Comparison of ENCODE assay signal across 9 mouse cellular contexts in the genomic region with DNA sequence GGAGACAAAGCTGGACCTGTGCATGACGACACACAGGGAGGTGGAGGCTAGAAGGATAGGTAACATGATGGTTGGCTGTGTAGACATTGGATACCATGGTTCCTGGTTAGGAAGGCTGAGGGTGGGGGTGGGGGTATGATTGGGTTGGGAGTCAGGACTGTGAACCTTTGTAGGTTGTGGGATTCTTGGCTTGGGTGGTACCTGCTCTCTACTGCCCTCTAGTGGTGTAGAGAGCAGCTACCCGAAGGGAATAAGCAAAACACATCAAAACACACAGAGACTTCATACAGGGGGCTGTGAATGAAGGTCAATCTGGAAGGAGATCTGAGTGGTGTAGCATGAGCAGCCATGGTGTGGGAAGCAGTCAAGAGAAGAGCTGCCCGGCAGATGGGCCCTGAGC.
DNase-seq lines count a peak whose midpoint lies in the region; ATAC-seq and TF ChIP-seq lines count a peak whose summit lies in the region.
"Had no signal": no experiment of that assay in that cellular context is flagged by ENCODE, and none has a peak within 500 bp of the region (broad histone marks: within the 10 kb centered on the region; RNA-seq: fewer than 3 reads in every experiment).

No protein-coding gene starts in this region.

- peaks cover 64% of the 10 kb centered on the region for H3K4me1 ChIP-seq in forebrain, embryonic 13.5 days
- H3K4me1 ChIP-seq in forebrain, embryonic 11.5 days (replicated peaks; ENCODE audit: control insufficient read depth, insufficient read depth, low read length), result peaks cover 7% of the 10 kb centered on the region
- peaks cover 14% of the 10 kb centered on the region for H3K4me1 ChIP-seq in midbrain, postnatal 0 days (ENCODE audit: insufficient read depth, low read length)
- H3K4me1 ChIP-seq in midbrain, embryonic 11.5 days (ENCODE audit: control insufficient read depth, insufficient read depth, low read length), result peaks cover 15% of the 10 kb centered on the region
- H3K4me1 ChIP-seq in forebrain, embryonic 14.5 days (ENCODE audit: control insufficient read depth, insufficient read depth, low read length), result peaks cover 19% of the 10 kb centered on the region

- peaks cover 5% of the 10 kb centered on the region; the same call in 1 of the 2 replicates for H3K27me3 ChIP-seq in forebrain, embryonic 13.5 days
- peaks cover 8% of the 10 kb centered on the region for H3K27me3 ChIP-seq in forebrain, embryonic 11.5 days (ENCODE audit: control insufficient read depth, insufficient read depth, low read length)
- H3K27me3 ChIP-seq in midbrain, postnatal 0 days (ENCODE audit: insufficient read depth, low read length), result no peaks in the 10 kb centered on the region; the same call in 1 of the 2 replicates
- peaks cover 13% of the 10 kb centered on the region for H3K27me3 ChIP-seq in midbrain, embryonic 11.5 days (ENCODE audit: control insufficient read depth, insufficient read depth, low read length)
- no peaks in the 10 kb centered on the region for H3K27me3 ChIP-seq in forebrain, embryonic 14.5 days (replicated peaks; ENCODE audit: control insufficient read depth, insufficient read depth, low read length)
- H3K27me3 ChIP-seq: hindbrain, embryonic 15.5 days had no signal

- H3K36me3 ChIP-seq in forebrain, embryonic 13.5 days (ENCODE audit: poor library complexity, severe bottlenecking), result no peaks in the 10 kb centered on the region
- no peaks in the 10 kb centered on the region for H3K36me3 ChIP-seq in forebrain, embryonic 11.5 days (ENCODE audit: control insufficient read depth, insufficient read depth, low read length)
- H3K36me3 ChIP-seq in midbrain, postnatal 0 days (ENCODE audit: insufficient read depth, low read length), result no peaks in the 10 kb centered on the region
- no peaks in the 10 kb centered on the region for H3K36me3 ChIP-seq in midbrain, embryonic 11.5 days (ENCODE audit: control insufficient read depth, insufficient read depth, low read length)
- no peaks in the 10 kb centered on the region for H3K36me3 ChIP-seq in forebrain, embryonic 14.5 days (ENCODE audit: control insufficient read depth, insufficient read depth, low read length)
- H3K36me3 ChIP-seq: hindbrain, embryonic 15.5 days had no signal

- TF ChIP-seq CTCF in midbrain, postnatal 0 days (IDR thresholded peaks at IDR 0.05), result peak; percentile 76

- no peaks in the 10 kb centered on the region for H3K9me3 ChIP-seq in forebrain, embryonic 13.5 days (replicated peaks)
- H3K9me3 ChIP-seq in forebrain, embryonic 11.5 days (ENCODE audit: control insufficient read depth, low read length), result no peaks in the 10 kb centered on the region
- no peaks in the 10 kb centered on the region for H3K9me3 ChIP-seq in midbrain, postnatal 0 days (ENCODE audit: low read length)
- H3K9me3 ChIP-seq in midbrain, embryonic 11.5 days (ENCODE audit: control insufficient read depth, low read length), result no peaks in the 10 kb centered on the region
- H3K9me3 ChIP-seq in forebrain, embryonic 14.5 days (replicated peaks; ENCODE audit: control insufficient read depth, low read length), result no peaks in the 10 kb centered on the region
- H3K9me3 ChIP-seq: hindbrain, embryonic 15.5 days had no signal

- H3K4me2 ChIP-seq in forebrain, embryonic 13.5 days, result no peak overlapping the region
- no peak overlapping the region for H3K4me2 ChIP-seq in forebrain, embryonic 11.5 days (ENCODE audit: low read depth, low read length, severe bottlenecking)
- no peak overlapping the region for H3K4me2 ChIP-seq in midbrain, postnatal 0 days (ENCODE audit: low read depth, low read length, poor library complexity, severe bottlenecking)
- no peak overlapping the region for H3K4me2 ChIP-seq in midbrain, embryonic 11.5 days
- H3K4me2 ChIP-seq in forebrain, embryonic 14.5 days (ENCODE audit: low read length), result no peak overlapping the region
- H3K4me2 ChIP-seq: hindbrain, embryonic 15.5 days had no signal

- H3K4me3 ChIP-seq in forebrain, embryonic 13.5 days, result no peak overlapping the region
- no peak overlapping the region for H3K4me3 ChIP-seq in forebrain, embryonic 11.5 days (ENCODE audit: low read depth, low read length)
- H3K4me3 ChIP-seq in midbrain, postnatal 0 days (ENCODE audit: low read depth, low read length), result no peak overlapping the region
- H3K4me3 ChIP-seq in midbrain, embryonic 11.5 days (ENCODE audit: low read depth, low read length), result no peak overlapping the region
- H3K4me3 ChIP-seq in forebrain, embryonic 14.5 days (ENCODE audit: low read depth, low read length), result no peak overlapping the region
- H3K4me3 ChIP-seq: hindbrain, embryonic 15.5 days had no signal

- ATAC-seq in forebrain, embryonic 13.5 days, result peak; percentile 3; the same call in 1 of the 2 replicates
- no peak for ATAC-seq in forebrain, embryonic 11.5 days (replicated peaks; ENCODE audit: low FRiP score)
- ATAC-seq in midbrain, postnatal 0 days (ENCODE audit: low FRiP score), result no peak
- no peak for ATAC-seq in midbrain, embryonic 11.5 days (ENCODE audit: low FRiP score)
- no peak for ATAC-seq in forebrain, embryonic 14.5 days
- ATAC-seq in inflammation-experienced regulatory T-cells, adult 6 months, result no peak

- H3K27ac ChIP-seq in forebrain, embryonic 13.5 days, result no peak overlapping the region
- no peak overlapping the region for H3K27ac ChIP-seq in forebrain, embryonic 11.5 days (ENCODE audit: low read depth, low read length)
- no peak overlapping the region for H3K27ac ChIP-seq in midbrain, postnatal 0 days (ENCODE audit: low read depth, low read length)
- no peak overlapping the region for H3K27ac ChIP-seq in midbrain, embryonic 11.5 days (ENCODE audit: low read depth, low read length)
- H3K27ac ChIP-seq in forebrain, embryonic 14.5 days (ENCODE audit: low read depth, low read length), result no peak overlapping the region
- H3K27ac ChIP-seq: hindbrain, embryonic 15.5 days had no signal

- no peak overlapping the region for H3K9ac ChIP-seq in forebrain, embryonic 13.5 days
- no peak overlapping the region for H3K9ac ChIP-seq in forebrain, embryonic 11.5 days (ENCODE audit: low read length)
- no peak overlapping the region for H3K9ac ChIP-seq in midbrain, postnatal 0 days (replicated peaks; ENCODE audit: low read length, poor library complexity, severe bottlenecking)
- H3K9ac ChIP-seq in midbrain, embryonic 11.5 days (ENCODE audit: low read length), result no peak overlapping the region
- no peak overlapping the region for H3K9ac ChIP-seq in forebrain, embryonic 14.5 days (ENCODE audit: low read length)
- H3K9ac ChIP-seq: hindbrain, embryonic 15.5 days had no signal

- no peak for DNase-seq in forebrain, embryonic 11.5 days (ENCODE audit: low spot score)
- peak; percentile 51 for DNase-seq in midbrain, postnatal 0 days (ENCODE audit: low spot score)
- no peak for DNase-seq in midbrain, embryonic 11.5 days (ENCODE audit: low spot score, missing footprints)
- peak; percentile 69 for DNase-seq in forebrain, embryonic 14.5 days (ENCODE audit: low spot score)
- DNase-seq in thymus, postnatal 0 days (ENCODE audit: low spot score), result peak; percentile 65
- DNase-seq in gastrocnemius, postnatal 25 days, result no peak

- 46% methylated on average over 3 of the region's 3 CpGs for WGBS in forebrain, embryonic 13.5 days
- WGBS in forebrain, embryonic 11.5 days, result 47% methylated on average over 3 of the region's 3 CpGs
- 56% methylated on average over 3 of the region's 3 CpGs for WGBS in midbrain, postnatal 0 days
- 43% methylated on average over 3 of the region's 3 CpGs for WGBS in midbrain, embryonic 11.5 days
- WGBS in forebrain, embryonic 14.5 days, result 47% methylated on average over 3 of the region's 3 CpGs

Comparison
In these comparisons a context has a peak if more than half of its experiments do, and no peak if none do; other contexts are left out.
1. DNase-seq: peak in midbrain, postnatal 0 days (single experiment), forebrain, embryonic 14.5 days (single experiment) and thymus, postnatal 0 days (single experiment); none in forebrain, embryonic 11.5 days (single experiment), midbrain, embryonic 11.5 days (single experiment) and gastrocnemius, postnatal 25 days (single experiment).